Mouse (Mus musculus) neural tube, embryonic 15.5 days (tissue): ENCODE data around the gene Zfp637. TPM values are rescaled to one million over a fixed set of nuclear protein-coding genes. Genes with fewer than 3 reads are reported as not detected.

Source experiments
- ATAC-seq: fragments of 200-750 bp; cut with Nextera tagmentation; 2 replicates; pipeline ENCODE4 v1.8.0; 2017; ENCODE audit warnings: mild to moderate bottlenecking, moderate TSS enrichment, moderate library complexity; ENCODE audit not compliant: low FRiP score
- H3K27ac ChIP-seq: fragments of 300-500 bp; sonication (generic); replicated peaks from 2 replicates; pipeline ENCODE4 v1.5.1; 2015; ENCODE audit warnings: mild to moderate bottlenecking, inconsistent platforms
- H3K27me3 ChIP-seq: fragments of 300-500 bp; sonication (generic); replicated peaks from 2 replicates; pipeline ENCODE4 v1.6.1; 2015; ENCODE audit warnings: inconsistent platforms
- H3K36me3 ChIP-seq: fragments of 300-500 bp; sonication (generic); 2 replicates; pipeline ENCODE4 v1.6.1; 2015; ENCODE audit warnings: inconsistent platforms
- H3K4me1 ChIP-seq: fragments of 300-500 bp; sonication (generic); 2 replicates; pipeline ENCODE4 v1.6.1; 2015; ENCODE audit warnings: inconsistent platforms
- H3K4me2 ChIP-seq: fragments of 300-500 bp; sonication (generic); 2 replicates; pipeline ENCODE4 v1.6.1; 2015; ENCODE audit warnings: inconsistent platforms, mild to moderate bottlenecking, moderate library complexity
- H3K4me3 ChIP-seq: fragments of 300-500 bp; sonication (generic); replicated peaks from 2 replicates; pipeline ENCODE4 v1.5.1; 2015; ENCODE audit warnings: mild to moderate bottlenecking, inconsistent platforms
- H3K9ac ChIP-seq: fragments of 300-500 bp; sonication (generic); replicated peaks from 2 replicates; pipeline ENCODE4 v1.6.1; 2015; ENCODE audit warnings: mild to moderate bottlenecking, inconsistent platforms
- H3K9me3 ChIP-seq: fragments of 300-500 bp; sonication (generic); replicated peaks from 2 replicates; pipeline ENCODE4 v1.6.1; 2016; ENCODE audit warnings: inconsistent platforms
- WGBS: fragments of 180-500 bp; shearing (Covaris S2); methylation state at CpG from one replicate; pipeline ENCODE4 v1.1.7; 2015; ENCODE audit warnings: mixed read lengths; 5-methylcytosine and 5-hydroxymethylcytosine counted together
- polyA plus RNA-seq: library from polyadenylated mRNA; unstranded; fragments of >200 nt; fragmentation: Nextera tagmentation; extraction: Ambion mirVana; gene quantifications from 2 replicates; pipeline ENCODE4 v1.2.1, GENCODE M21; 2015

Gene Zfp637
- 128 and 133 TPM in 2 replicates for polyA plus RNA-seq

DNA sequence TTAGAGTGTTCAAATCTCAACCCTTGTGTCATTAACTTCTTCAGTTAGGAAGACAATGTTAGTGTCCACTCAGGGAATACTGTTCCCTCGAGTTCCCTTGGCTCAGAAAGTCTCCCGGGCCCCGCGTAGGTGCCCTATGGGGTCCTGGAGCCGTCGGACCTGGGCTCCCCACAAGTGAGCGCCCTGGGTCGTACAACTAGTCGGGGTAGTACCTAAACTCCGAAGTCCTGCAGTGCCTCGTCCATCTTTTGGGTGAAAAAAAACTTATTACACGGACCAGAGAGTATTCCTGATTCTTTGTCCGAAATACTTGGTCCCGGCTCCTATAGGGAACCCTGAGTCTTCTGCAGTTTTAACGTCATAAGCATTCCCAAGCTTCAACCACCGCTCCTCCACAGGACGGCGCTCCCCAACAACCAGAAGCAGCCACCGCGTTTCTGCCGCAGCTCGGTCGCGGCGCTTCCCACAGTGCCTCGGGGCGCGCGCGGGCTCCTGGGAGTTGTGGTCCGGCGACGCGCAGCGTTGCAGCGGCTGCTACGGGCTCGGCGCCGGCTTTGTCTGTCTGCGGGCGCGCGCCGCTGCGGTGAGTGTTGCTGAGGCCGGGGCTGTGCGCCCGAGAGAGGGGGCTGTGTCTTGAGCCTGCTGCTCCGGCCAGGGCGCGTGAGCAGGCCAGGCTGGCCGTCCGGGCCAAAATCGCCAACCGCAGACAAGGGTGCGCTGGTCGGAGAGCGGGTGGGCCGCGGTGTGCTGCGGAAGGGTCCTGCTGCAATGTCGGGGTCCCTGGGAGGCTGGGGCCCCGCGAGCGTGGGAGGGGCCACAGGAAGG is at the start of gene Zfp637:
Gene Zfp637, plus strand, starts transcription at position 495 of the 825 bp plus-strand sequence.
- H3K36me3 ChIP-seq, result peaks cover 29% of the 10 kb centered on the region
- peak within 1 kb of the TSS; percentile 79 for H3K4me3 ChIP-seq
- peak within 1 kb of the TSS; percentile 96 for H3K27ac ChIP-seq
- H3K9ac ChIP-seq, result peak within 1 kb of the TSS; percentile 98
- H3K4me2 ChIP-seq, result peak within 1 kb of the TSS; percentile 82
- peaks cover 16% of the 10 kb centered on the region for H3K4me1 ChIP-seq
- H3K9me3 ChIP-seq, result no peaks in the 10 kb centered on the region
- peak; percentile 97 for ATAC-seq
- WGBS, result under 1% methylated on average over 66 of the region's 66 CpGs
- H3K27me3 ChIP-seq, result no peaks in the 10 kb centered on the region

DNA sequence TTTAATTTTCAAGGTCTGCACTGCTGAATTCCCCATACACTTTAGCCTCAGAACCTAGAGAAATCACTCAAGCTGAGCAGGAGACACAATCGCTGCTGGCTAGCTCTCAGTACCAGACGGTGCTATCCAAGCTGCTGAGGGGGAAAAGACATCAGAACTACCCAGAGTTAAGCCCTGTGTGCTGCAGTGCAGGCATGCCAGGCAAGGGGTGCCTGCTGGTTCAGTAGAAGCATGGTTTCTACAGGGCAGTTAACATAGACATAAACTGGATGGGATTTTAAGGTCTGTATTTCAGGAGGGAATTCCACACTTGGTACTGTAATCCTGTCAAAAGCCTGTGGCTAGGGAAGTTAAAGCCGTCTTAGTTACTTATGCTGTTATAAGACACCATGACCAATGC is 45.7 kb upstream of the Zfp637 start:
- no peaks in the 10 kb centered on the region for H3K9me3 ChIP-seq
- no peaks in the 10 kb centered on the region for H3K27me3 ChIP-seq
- ATAC-seq, result no peak
- no peak overlapping the region for H3K27ac ChIP-seq
- H3K36me3 ChIP-seq, result no peaks in the 10 kb centered on the region
- no peak overlapping the region for H3K9ac ChIP-seq
- no peak overlapping the region for H3K4me3 ChIP-seq
- H3K4me2 ChIP-seq, result no peak overlapping the region
- whole genome bisulfite sequencing, result 84% methylated on average over 3 of the region's 3 CpGs
- H3K4me1 ChIP-seq, result no peaks in the 10 kb centered on the region

DNA sequence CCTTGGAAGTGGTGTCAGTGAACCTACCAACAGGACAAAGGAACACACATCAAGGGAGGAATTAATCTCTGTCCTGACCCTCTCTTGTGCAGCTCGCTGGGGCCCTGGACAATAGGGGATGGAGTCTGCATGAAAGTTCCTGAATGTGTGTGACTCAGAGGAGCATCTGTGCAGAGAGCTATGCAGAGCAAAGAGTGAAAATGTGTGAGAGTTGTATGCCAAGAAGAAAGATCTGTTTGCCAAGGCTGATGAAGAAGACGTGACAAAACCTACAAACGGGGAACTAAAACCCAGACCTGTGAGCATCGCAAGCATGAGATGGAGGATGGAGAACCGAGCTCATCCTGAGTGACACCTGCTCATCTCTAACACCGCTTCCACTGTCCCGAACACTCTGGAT is 40.2 kb upstream of the Zfp637 start:
- Histone ChIP-seq H3K4me2 (no peak overlapping the region), H3K36me3 (no peaks in the 10 kb centered on the region), H3K4me1 (no peaks in the 10 kb centered on the region), H3K9me3 (no peaks in the 10 kb centered on the region), H3K27ac (no peak overlapping the region), H3K27me3 (no peaks in the 10 kb centered on the region), H3K4me3 (no peak overlapping the region), H3K9ac (no peak overlapping the region)
- no peak for ATAC-seq
- WGBS, result 76% methylated on average over 7 of the region's 7 CpGs

DNA sequence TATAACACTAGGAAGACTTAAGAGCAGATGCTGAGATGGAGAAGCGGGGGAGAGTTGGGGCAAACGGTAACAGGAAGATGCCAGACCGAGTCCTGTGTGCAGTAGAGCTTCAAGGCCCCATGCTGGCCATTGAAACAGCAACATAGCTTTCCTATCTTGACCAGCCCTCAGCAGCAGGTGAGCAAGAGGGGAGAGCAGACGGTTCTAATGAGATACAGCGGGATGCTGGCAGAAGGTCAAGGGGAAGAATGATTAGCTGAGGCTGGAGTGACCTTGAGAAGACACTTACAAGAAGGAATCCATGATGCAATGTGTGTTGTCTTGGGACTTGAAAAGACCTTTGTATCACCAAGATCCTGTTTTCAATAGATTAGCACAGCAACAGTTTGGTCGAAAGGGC is 39.2 kb upstream of the Zfp637 start:
- no peak overlapping the region for H3K4me3 ChIP-seq
- H3K27ac ChIP-seq, result no peak overlapping the region
- no peak overlapping the region for H3K9ac ChIP-seq
- no peaks in the 10 kb centered on the region for H3K36me3 ChIP-seq
- WGBS, result 87% methylated on average over 6 of the region's 6 CpGs
- no peak for ATAC-seq
- no peaks in the 10 kb centered on the region for H3K9me3 ChIP-seq
- H3K4me1 ChIP-seq, result no peaks in the 10 kb centered on the region
- no peak overlapping the region for H3K4me2 ChIP-seq
- H3K27me3 ChIP-seq, result no peaks in the 10 kb centered on the region

DNA sequence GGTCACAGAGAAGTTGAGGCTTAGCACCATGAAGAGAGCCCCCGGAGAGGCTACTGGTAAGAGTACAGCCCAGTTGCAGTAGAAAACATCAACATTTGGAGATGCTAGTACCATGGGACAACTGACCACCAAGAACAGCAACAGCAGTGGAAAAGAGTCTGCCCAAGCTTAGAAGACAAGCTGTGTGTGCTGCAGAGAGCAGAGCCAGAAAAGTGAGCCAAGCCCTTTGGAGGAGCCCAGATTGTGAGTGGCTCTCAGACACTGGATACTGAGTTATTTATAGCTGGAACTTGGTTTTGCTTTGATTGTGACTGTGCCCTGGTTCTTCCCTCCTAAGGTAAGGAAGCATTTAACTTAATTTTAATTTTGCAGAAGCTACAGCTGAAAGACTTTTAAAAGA is 33.2 kb upstream of the Zfp637 start:
- no peaks in the 10 kb centered on the region for H3K36me3 ChIP-seq
- no peak overlapping the region for H3K4me3 ChIP-seq
- no peaks in the 10 kb centered on the region for H3K9me3 ChIP-seq
- H3K9ac ChIP-seq, result no peak overlapping the region
- ATAC-seq, result no peak
- WGBS, result 100% methylated on average over 1 of the region's 1 CpGs
- no peak overlapping the region for H3K27ac ChIP-seq
- no peak overlapping the region for H3K4me2 ChIP-seq
- no peaks in the 10 kb centered on the region for H3K4me1 ChIP-seq
- H3K27me3 ChIP-seq, result no peaks in the 10 kb centered on the region

DNA sequence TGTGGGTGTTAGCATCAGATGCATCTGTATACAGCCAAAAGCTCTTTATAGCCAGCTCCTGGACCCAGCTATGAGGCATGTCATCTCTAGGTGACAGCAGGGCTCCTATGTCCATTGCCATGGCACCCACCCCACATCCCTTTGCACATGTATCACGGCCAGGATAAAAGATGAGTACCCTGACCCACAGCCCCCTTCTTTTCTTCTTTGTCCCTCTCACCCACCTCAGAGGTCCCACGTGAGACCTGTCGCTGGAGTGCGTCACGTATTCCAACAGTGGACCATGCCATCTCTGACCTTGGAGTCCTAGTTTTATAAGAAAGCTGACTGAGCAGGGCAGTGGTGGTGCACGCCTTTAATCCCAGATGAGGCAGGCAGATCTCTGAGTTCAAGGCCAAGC is 31.2 kb upstream of the Zfp637 start:
- 91% methylated on average over 6 of the region's 6 CpGs for WGBS
- no peak overlapping the region for H3K4me3 ChIP-seq
- H3K9ac ChIP-seq, result no peak overlapping the region
- H3K27ac ChIP-seq, result no peak overlapping the region
- no peaks in the 10 kb centered on the region for H3K9me3 ChIP-seq
- H3K4me2 ChIP-seq, result no peak overlapping the region
- no peaks in the 10 kb centered on the region for H3K27me3 ChIP-seq
- no peak for ATAC-seq
- H3K4me1 ChIP-seq, result no peaks in the 10 kb centered on the region
- no peaks in the 10 kb centered on the region for H3K36me3 ChIP-seq

DNA sequence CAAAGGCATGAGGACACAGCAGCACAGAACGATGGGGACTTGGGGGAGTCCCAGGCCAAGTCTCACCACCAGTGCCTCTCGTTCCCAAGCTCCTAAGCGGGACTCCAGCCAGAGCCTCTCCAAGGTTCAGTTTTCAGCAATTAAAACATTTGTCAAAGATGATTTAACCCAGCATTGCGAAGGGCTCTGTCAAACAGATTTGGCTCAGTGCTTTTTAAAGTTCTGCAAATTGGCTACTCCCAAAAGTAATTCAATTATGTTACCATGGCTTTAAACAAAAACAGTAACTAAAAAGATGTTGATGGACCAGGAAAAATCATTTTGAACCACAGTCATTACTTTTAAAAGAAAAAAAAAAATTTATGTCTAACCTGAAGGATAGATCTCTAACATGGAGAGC is 30.3 kb upstream of the Zfp637 start:
- no peak for ATAC-seq
- Histone ChIP-seq H3K36me3 (no peaks in the 10 kb centered on the region), H3K4me3 (no peak overlapping the region), H3K27me3 (no peaks in the 10 kb centered on the region), H3K4me2 (no peak overlapping the region), H3K27ac (no peak overlapping the region), H3K9ac (no peak overlapping the region), H3K4me1 (no peaks in the 10 kb centered on the region), H3K9me3 (no peaks in the 10 kb centered on the region)
- WGBS, result 65% methylated on average over 4 of the region's 4 CpGs

DNA sequence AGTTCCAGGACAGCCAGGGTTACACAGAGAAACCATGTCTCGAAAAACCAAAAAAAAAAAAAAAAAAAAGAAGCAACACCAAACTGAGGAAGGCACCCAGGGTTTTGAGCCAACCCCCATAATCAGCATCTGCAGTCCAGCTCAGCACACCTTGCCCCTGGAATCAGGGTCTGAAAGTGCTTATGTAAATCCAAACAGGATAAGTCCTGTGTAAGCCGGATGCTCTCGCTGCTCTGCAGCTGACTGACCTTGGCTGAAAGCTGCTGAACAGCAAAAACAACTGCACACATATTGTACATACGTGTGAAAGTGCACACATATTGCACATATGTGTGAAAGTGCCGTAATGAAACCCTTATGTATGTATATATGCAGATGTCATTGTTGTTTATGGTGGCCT is 29.7 kb upstream of the Zfp637 start:
- no peaks in the 10 kb centered on the region for H3K36me3 ChIP-seq
- no peak overlapping the region for H3K4me2 ChIP-seq
- no peak overlapping the region for H3K27ac ChIP-seq
- ATAC-seq, result no peak
- WGBS, result 77% methylated on average over 5 of the region's 5 CpGs
- H3K9ac ChIP-seq, result no peak overlapping the region
- H3K27me3 ChIP-seq, result no peaks in the 10 kb centered on the region
- no peaks in the 10 kb centered on the region for H3K9me3 ChIP-seq
- no peaks in the 10 kb centered on the region for H3K4me1 ChIP-seq
- H3K4me3 ChIP-seq, result no peak overlapping the region

DNA sequence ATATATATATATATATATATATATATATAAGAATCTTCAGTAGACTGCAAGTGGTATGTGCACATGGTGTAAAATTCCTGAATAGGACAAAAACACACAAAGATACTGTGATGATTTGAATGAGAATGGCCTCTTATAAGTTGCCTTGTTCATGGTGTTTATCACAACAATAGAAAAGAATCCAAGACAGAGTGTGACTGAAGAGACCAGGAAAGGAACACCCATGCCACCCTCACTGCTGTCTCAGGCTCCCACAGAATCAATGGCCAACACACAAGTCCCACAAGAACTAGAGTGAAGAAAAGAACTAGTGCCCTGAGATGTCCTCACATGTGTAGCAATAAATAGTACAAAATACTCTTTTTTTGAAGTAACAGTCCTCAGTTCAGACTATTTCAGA is 26.3 kb upstream of the Zfp637 start:
- H3K27me3 ChIP-seq, result no peaks in the 10 kb centered on the region
- no peaks in the 10 kb centered on the region for H3K36me3 ChIP-seq
- no peak overlapping the region for H3K4me2 ChIP-seq
- no peak overlapping the region for H3K4me3 ChIP-seq
- no peak overlapping the region for H3K9ac ChIP-seq
- ATAC-seq, result no peak
- no peak overlapping the region for H3K27ac ChIP-seq
- no peaks in the 10 kb centered on the region for H3K9me3 ChIP-seq
- H3K4me1 ChIP-seq, result no peaks in the 10 kb centered on the region

DNA sequence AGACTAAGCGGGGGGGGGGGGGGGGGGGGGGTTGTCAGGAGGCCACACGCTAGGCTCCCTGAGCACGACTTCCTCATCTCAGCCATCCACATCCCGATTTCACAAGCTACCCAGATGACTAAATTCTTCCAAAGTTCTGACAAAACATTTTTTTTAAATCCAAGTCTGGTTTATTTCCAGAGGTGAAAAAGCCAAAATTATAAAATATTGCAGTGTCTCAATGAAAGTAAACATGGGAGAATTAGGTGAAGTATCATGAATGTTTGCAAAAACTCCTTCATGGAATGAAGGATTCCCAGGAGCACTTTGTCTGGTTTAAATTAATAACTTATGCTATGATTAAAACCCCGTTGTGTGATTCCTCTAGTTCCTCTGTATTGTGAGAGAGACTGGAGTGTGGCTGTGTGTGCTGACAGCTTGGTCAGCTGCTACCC is 23.9 kb upstream of the Zfp637 start:
- Histone ChIP-seq H3K4me3 (no peak overlapping the region), H3K9ac (no peak overlapping the region), H3K27ac (no peak overlapping the region), H3K4me1 (no peaks in the 10 kb centered on the region), H3K36me3 (no peaks in the 10 kb centered on the region), H3K4me2 (no peak overlapping the region), H3K27me3 (no peaks in the 10 kb centered on the region), H3K9me3 (no peaks in the 10 kb centered on the region)
- no peak for ATAC-seq
- 81% methylated on average over 4 of the region's 5 CpGs for WGBS

DNA sequence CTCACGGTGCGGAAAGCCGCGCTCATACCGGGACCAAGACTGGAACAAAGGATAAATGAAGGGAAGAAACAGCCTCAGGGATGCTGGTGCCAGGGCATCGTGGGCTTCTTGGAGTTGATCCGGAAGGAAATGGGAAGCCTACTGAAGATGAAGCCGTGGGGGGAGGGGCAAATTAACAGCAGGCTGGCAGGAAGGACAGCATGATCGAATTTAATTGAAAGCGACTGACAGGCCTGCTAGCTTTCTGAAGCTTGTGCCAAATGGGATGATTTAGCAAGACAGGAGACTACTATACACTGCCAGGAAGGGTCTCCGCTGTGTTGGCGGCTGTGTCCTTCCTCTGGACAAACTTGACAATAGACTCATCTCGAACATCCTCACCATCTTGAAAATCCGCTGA is 20.7 kb upstream of the Zfp637 start:
- H3K27ac ChIP-seq, result no peak overlapping the region
- 92% methylated on average over 14 of the region's 14 CpGs for WGBS
- H3K27me3 ChIP-seq, result no peaks in the 10 kb centered on the region
- no peak overlapping the region for H3K9ac ChIP-seq
- no peak for ATAC-seq
- H3K4me3 ChIP-seq, result no peak overlapping the region
- H3K4me1 ChIP-seq, result 0 out of 2 replicates have a peak, but pooled peaks cover 2% of the 10 kb centered on the region
- H3K9me3 ChIP-seq, result no peaks in the 10 kb centered on the region
- H3K4me2 ChIP-seq, result no peak overlapping the region
- no peaks in the 10 kb centered on the region for H3K36me3 ChIP-seq

DNA sequence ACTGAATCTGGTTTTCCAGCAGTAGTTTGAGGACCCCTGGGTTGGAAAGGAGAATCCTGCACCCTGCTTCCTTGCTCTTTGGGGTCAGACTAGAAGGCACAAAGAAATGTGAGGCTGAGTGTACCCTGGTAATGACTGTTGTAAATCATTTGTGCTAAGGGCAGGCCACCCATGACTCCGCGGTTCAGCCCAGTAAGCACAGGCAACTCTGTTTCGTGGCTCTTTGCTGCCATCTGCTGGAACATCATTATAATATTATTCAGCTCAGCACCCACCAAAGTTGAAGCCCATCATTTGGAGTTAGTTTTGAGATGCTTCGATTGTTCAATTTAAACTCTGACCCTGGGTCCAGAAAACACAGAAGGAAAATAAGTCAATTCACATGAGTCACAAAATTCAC is 15.6 kb upstream of the Zfp637 start:
- ATAC-seq, result no peak; the same call in 1 of the 2 replicates

More for the DNA sequence above, 15.6 kb upstream of the Zfp637 start:
- H3K4me1 ChIP-seq, result 0 out of 2 replicates have a peak, but pooled peaks cover 2% of the 10 kb centered on the region
- H3K9ac ChIP-seq, result no peak overlapping the region
- H3K36me3 ChIP-seq, result no peaks in the 10 kb centered on the region
- peaks cover 9% of the 10 kb centered on the region for H3K27me3 ChIP-seq
- H3K27ac ChIP-seq, result no peak overlapping the region
- H3K9me3 ChIP-seq, result no peaks in the 10 kb centered on the region
- no peak overlapping the region for H3K4me2 ChIP-seq
- H3K4me3 ChIP-seq, result no peak overlapping the region
- WGBS, result 13% methylated on average over 4 of the region's 4 CpGs
